Mouse (Mus musculus) cortical plate, adult 2 months (tissue): Measurements from ENCODE around the gene Robo1.

ENCODE experiments used
- CTCF ChIP-seq: fragments of 200-500 bp; IDR thresholded peaks from 2 replicates; pipeline ENCODE4 v1.5.1; 2011; ENCODE audit warnings: mild to moderate bottlenecking, control low read depth, low read length; ENCODE audit not compliant: insufficient read depth; ENCODE audit errors: extremely low read depth
- POLR2A ChIP-seq: fragments of 200-500 bp; IDR thresholded peaks from 2 replicates; pipeline ENCODE4 v1.6.1; 2011; ENCODE audit warnings: mild to moderate bottlenecking, low read length, control low read depth; ENCODE audit not compliant: insufficient read depth; ENCODE audit errors: extremely low read depth

DNA sequence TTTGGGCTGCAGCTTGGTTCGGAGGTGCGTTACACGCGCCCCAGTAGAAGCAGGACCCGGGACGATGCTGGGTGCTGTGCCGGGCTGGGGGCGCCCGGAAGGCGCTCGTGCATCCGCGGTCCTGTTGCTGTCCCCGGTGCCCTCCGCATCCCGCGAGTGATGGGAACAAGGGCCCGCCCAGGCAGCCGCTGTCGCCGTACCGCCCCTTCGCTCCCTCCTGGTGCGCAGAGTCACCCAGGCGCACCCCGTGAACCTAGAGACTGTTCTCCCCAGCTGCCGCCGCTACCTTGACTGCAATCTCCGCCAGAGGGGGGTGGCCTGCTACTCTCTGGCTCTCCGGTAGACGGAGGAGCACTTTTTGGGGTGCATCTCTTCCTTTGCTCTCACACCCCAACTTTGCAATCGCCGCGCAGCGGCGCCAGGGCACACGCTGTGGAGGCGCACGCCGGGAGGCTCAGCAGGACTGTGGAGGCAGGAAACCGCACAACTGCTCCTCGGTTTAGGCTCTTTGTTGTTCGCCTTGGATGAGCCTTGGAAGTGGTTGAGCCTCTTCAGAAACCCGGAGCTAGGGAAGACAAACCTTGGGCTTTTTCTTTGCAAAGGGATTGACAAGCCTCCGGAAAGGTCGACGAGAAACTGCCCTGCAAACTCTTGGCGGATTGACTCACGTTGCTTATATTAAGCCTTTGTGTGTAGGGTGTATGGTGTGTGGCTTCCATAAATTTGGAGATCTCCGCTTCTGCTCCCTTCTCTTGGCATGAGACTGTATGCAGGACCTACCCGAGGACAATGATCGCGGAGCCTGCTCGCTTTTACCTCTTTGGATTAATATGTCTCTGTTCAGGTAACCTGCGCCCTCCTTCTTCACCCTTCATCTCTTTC is 355.5 kb downstream of the Robo1 start:
- TF ChIP-seq CTCF = 0 out of 2 replicates have a peak, but pooled peaks have one; percentile 9
- no peak for TF ChIP-seq POLR2A
